Mouse (Mus musculus) right cerebral cortex, postnatal 36 days (tissue): ENCODE measurements at regions not wholly inside any gene's neighbourhood (a gene's known extent, or its start where the extent isn't known, plus 50 kb on each side); places are given as distances from the start of the nearest gene placed in this dataset.
"Not testable (repeated sequence)": the region's sequence is repeated elsewhere in the genome, so short reads cannot be mapped to it uniquely, and the experiment has no call there.

Experiments used
- DNase-seq, 2 experiments: peaks; one replicate each; pipeline ENCODE4 v3.0.0; 2022; ENCODE audit warnings: low spot score in 2 of 2, mixed read lengths in 1 of 2

DNA sequence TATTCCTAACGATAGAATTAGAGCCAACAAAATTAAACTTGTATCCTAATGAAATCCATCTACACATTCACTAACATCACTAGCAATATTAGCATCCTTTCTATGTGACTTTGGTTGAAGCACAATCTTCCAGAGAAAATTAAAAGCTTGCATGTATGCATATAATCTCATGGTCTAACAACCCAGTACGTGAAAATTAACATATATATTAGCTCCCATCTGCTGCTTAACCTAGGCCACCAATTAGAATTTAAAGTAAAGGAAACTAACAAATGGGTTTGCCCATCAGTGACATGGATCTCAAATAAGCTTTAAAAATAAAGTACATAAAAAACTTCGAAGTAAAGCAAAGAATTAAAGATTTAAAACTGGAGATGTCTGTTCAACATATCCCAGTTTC lies 278.9 kb upstream of the Gm21293 start:
- DNase-seq = no peak

DNA sequence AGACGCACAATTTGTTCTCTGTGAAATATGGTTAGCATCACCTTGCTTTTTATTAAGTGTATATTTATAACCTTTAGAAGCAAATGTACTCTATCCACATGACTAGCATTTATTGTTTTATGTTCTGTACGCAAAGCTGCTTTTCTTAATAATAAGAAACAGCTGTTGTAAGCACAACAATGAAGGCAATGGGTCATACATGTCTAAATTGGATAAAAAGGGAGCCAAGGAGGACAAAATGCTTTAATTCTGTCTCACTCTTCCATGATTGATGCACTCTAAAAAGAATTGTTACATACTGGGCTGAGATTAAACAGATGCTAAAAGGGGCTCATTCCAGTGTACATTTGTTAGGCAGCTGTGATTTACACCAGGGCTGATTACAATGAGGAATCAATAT lies 232.7 kb upstream of the Gm21293 start:
- no peak for DNase-seq

DNA sequence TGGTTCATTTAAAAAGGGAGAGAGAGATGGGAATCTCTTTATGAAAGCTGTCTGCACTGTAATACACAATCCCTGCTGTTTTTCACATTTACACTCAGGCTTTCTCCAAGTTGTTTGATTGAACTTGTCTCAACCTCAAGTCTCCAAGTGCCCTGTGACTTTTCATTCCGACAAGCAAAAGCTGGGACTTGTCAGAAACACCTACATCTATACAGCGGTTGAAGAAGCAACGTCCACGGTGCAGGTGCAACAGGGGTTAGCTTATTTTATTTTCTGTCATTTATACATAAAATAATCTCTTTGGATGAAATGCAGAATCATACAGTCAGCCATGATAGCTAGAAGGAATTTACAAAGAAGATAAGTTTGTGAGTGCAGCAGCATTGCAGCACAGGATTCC lies 184.6 kb upstream of the Gm21293 start:
- DNase-seq = no peak

DNA sequence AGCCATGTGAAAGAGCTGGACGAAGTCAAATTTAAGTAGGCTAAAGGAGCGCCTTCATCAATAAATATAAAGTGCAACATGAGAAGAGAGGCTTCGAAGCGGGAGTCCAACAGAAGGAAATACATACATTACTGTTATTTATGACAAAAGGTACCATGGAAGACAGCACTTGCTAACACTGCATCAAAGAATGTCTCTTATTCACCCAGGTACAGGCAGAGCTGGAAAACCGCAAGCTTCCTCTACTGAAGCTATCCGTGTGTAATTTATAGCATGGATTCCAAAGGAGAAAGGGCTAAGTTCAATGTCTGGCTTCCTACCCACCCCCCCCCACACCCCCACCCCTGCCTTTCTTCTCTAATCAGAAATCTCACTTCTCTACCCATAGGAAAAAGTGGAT lies 166.7 kb upstream of the Gm21293 start:
- no peak for DNase-seq

DNA sequence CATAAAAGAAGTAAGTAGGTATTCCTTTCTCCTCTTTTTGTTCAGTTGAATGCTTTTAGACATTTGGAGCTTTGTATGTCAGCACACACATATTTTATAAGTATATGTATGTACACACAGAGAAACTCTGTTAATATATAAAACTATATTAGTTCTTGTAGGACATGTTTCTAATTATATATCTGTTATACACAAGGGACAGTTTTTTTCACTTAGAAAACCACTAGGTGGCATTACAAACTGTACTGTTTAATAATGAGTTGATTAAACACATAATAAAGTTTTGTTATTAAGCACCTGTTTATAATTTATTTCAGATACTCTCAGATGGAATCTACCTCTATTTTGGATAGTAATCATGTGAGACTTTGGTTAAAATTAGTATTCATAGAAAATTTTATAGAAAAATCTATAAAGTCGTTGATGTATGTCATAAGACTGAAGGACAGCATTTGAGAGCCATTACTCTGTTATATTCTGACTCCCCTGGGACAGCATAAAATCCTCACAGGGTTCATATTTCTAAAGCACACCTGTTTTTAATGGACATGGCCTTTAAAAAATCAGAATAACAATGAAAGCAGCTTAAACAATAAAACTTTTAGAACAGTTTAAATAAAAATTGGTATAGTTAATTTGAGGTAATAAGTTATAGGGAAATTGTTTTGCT lies 158.4 kb upstream of the Gm21293 start:
- no peak for DNase-seq

DNA sequence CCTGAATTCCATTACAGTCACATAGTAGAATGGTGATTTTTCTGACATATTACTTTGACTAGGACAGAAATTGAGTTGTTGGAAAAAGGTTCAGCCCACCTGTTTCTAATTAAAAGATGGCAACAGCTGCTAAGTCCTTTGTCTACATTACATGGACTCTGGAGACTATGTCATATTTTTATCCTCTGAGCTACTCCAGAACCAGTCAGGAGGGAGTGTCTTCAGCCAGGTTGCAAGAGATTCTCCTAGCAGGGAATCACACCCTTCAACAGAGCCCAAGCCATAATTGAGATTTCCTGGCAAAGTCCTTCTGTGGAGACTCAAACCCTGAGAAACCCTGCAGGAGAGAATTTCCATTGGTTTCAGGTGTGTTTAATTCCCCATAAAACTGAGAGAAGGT lies 123.2 kb upstream of the Gm21293 start:
- no peak for DNase-seq

DNA sequence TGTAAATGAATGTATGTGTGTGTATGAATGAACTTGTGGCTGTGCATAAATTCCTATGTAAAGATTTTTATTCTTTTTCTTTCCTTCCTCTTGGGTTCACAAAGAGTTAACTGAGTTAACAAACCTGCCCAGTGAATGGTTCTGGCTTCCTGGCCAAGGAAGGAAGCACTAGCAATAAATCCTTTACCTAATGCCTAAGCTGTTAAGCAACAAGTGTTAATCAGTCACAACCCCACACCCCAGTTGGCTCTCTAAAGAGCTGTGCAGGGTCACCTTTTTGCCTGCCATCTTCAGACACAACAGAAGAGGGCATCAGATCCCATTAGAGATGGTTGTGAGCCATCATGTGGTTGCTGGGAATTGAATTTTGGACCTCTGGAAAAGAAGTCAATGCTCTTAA lies 121.2 kb upstream of the Gm21293 start:
- no peak for DNase-seq

DNA sequence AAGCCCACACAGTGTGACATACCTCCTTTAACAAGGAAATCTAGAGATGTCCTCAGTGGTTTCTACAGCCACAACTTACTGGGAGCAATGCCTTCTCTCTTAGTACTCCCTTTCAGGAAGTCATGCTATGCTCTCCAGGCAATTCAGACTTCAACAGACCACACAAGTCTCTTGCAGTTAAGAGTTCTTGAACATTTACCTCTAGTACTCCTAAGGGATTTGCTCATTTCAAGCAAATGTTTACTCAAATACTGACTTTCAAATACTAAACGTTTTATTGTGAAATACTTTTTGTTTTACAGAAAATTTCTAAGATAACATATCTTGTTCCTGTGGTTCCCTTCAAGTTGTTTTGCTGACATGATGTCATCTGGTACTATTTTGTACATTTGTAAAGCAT lies 114.6 kb upstream of the Gm21293 start:
- no peak for DNase-seq

DNA sequence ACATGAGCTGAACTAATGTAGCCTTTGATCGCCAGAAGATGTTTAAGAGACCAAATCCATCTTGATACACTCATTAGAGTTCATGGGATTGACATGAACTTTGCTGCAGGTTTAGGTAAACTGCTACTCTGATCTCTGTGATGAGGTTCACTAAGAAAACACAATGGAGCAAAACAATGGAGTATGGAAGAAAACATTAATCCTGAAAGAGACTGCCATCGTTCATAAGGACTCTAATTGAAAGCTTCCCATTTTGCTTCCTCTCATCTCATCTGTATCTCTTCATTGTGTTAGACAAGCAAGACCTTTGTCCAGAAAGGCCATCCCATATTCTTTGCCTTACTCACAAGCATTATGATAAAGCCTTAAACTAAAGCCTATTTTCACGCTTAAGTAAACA lies 110.0 kb upstream of the Gm21293 start:
- no peak for DNase-seq

DNA sequence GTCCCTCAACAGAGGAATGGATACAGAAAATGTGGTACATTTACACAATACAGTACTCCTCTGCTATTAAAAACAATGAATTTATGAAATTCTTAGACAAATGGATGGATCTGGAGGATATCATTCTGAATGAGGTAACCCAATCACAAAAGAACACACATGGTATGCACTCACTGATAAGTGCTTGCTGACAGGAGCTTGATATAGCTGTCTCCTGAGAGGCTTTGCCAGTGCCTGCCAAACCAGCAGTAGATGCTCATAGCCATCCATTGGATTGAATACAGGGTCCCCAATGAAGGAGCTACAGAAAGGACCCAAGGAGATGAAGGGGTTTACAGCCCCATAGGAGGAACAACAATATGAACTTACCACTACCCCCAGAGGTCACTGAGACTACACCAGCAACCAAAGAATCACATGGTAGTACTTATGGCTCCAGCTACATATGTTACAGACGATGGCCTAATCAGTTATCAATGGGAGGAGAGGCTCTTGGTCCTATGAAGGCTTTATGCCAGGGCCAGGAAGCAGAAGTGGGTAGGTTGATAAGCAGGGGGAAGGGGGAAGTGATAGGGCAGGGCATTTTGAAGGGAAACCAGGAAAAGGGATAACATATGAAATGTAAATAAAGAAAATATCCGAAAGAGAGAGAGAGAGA lies 100.9 kb upstream of the Gm21293 start:
- DNase-seq = not testable (repeated sequence)

DNA sequence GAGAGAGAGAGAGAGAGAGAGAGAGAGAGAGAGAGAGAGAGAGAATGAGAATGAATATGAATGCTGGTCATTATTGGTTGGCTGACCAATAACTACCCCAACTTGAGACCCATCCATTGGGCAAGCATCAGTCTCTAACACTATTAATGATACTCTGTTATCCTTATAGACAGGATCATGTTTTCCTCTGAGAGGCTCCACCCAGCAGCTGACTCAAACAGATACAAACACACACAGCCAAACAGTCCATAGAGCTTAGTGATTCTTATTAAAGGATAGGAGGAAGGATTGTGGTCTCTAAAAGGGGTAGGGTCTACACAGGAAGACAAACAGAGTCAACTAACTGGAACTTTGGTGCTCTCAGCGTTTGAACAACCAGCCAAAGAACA lies 100.4 kb upstream of the Gm21293 start:
- DNase-seq = no peak

DNA sequence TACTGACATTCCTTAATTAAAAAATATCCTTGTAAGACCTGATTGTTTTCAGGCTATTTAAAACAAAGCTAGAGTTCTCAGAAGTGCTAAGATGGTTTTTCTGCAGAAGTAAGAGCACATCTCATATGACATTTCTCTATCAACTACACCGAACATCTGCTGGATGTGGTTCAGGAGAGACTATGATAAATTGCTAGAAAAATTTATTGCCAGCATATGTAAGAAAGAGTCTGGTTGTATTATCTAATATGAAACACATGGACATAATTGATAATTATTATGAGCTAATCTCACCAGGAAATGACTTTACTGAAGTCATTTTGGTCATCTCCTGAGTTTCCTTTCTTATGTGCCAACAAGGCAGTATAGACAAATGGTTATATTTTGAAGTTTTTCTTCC lies 99.2 kb upstream of the Gm21293 start:
- no peak for DNase-seq
